Mouse (Mus musculus): Measurements from ENCODE around the gene Ralgapa1. TPM values are rescaled to one million over a fixed set of nuclear protein-coding genes. Genes with fewer than 3 reads are reported as not detected.

Gene Ralgapa1
- polyA plus RNA-seq, 1 experiment: 3.6 TPM

- no peaks in the 10 kb centered on the region for H3K27me3 ChIP-seq (ENCODE audit: control insufficient read depth, insufficient read depth, insufficient read length)
- H3ac ChIP-seq (ENCODE audit: control insufficient read depth, insufficient read length, low read depth): no peak overlapping the region
- TF ChIP-seq CEBPB (IDR thresholded peaks at IDR 0.05; ENCODE audit: low read depth) (no peak), MYOG (IDR thresholded peaks at IDR 0.05; ENCODE audit: control insufficient read depth, extremely low read depth, insufficient read length) (no peak), FOSL1 (IDR thresholded peaks at IDR 0.05; ENCODE audit: insufficient read depth, low read length, poor library complexity, severe bottlenecking) (no peak), USF1 (IDR thresholded peaks at IDR 0.05; ENCODE audit: low read depth) (no peak), MYOD1 (IDR thresholded peaks at IDR 0.05; ENCODE audit: control insufficient read depth, insufficient read length, low read depth) (no peak), MAX (IDR thresholded peaks at IDR 0.05) (no peak), CTCF (IDR thresholded peaks at IDR 0.05; ENCODE audit: control insufficient read depth, insufficient read depth, insufficient read length) (no peak)
- H3K4me3 ChIP-seq (ENCODE audit: insufficient read depth, poor library complexity, severe bottlenecking): no peak overlapping the region
- no peaks in the 10 kb centered on the region for H3K36me3 ChIP-seq (ENCODE audit: control insufficient read depth, insufficient read depth)
- no peaks in the 10 kb centered on the region for H3K79me3 ChIP-seq (ENCODE audit: low read depth)
- no peaks in the 10 kb centered on the region for H3K79me2 ChIP-seq (ENCODE audit: control insufficient read depth, insufficient read depth)
Observed at GRCm38 (mm10) chr12:55607902-55608301, 213.1 kb downstream of the Ralgapa1 start.

- H3K36me3 ChIP-seq (ENCODE audit: control insufficient read depth, insufficient read depth): no peaks in the 10 kb centered on the region
- no peak for TF ChIP-seq FOSL1 (IDR thresholded peaks at IDR 0.05; ENCODE audit: insufficient read depth, low read length, poor library complexity, severe bottlenecking)
- no peak overlapping the region for H3ac ChIP-seq (ENCODE audit: control insufficient read depth, insufficient read length, low read depth)
- no peaks in the 10 kb centered on the region for H3K79me2 ChIP-seq (ENCODE audit: control insufficient read depth, insufficient read depth)
- no peaks in the 10 kb centered on the region for H3K79me3 ChIP-seq (ENCODE audit: low read depth)
- no peaks in the 10 kb centered on the region for H3K27me3 ChIP-seq (ENCODE audit: control insufficient read depth, insufficient read depth, insufficient read length)
- no peak overlapping the region for H3K4me3 ChIP-seq (ENCODE audit: insufficient read depth, poor library complexity, severe bottlenecking)
Observed at GRCm38 (mm10) chr12:55604411-55604810, 216.6 kb downstream of the Ralgapa1 start.

- no peaks in the 10 kb centered on the region for H3K79me2 ChIP-seq (ENCODE audit: control insufficient read depth, insufficient read depth)
- peaks cover 6% of the 10 kb centered on the region for H3K27me3 ChIP-seq (ENCODE audit: control insufficient read depth, insufficient read depth, insufficient read length)
- H3K4me3 ChIP-seq (ENCODE audit: insufficient read depth, poor library complexity, severe bottlenecking): no peak overlapping the region
- no peaks in the 10 kb centered on the region for H3K79me3 ChIP-seq (ENCODE audit: low read depth)
- H3K36me3 ChIP-seq (ENCODE audit: control insufficient read depth, insufficient read depth): no peaks in the 10 kb centered on the region
- no peak for TF ChIP-seq MYOD1 (IDR thresholded peaks at IDR 0.05; ENCODE audit: control insufficient read depth, insufficient read length, low read depth)
- TF ChIP-seq MAX (IDR thresholded peaks at IDR 0.05): no peak
- no peak for TF ChIP-seq MYOG (IDR thresholded peaks at IDR 0.05; ENCODE audit: control insufficient read depth, extremely low read depth, insufficient read length)
- no peak for TF ChIP-seq FOSL1 (IDR thresholded peaks at IDR 0.05; ENCODE audit: insufficient read depth, low read length, poor library complexity, severe bottlenecking)
- TF ChIP-seq CTCF (IDR thresholded peaks at IDR 0.05; ENCODE audit: control insufficient read depth, insufficient read depth, insufficient read length): no peak
- no peak for TF ChIP-seq USF1 (IDR thresholded peaks at IDR 0.05; ENCODE audit: low read depth)
- no peak for TF ChIP-seq CEBPB (IDR thresholded peaks at IDR 0.05; ENCODE audit: low read depth)
- no peak overlapping the region for H3ac ChIP-seq (ENCODE audit: control insufficient read depth, insufficient read length, low read depth)
Observed at GRCm38 (mm10) chr12:55600503-55600994, 220.4 kb downstream of the Ralgapa1 start.

GRCm38 (mm10) chr12:55599639-55600502 lies 221.1 kb downstream of the Ralgapa1 start:
- Histone ChIP-seq H3K79me3 (ENCODE audit: low read depth) (no peaks in the 10 kb centered on the region), H3ac (ENCODE audit: control insufficient read depth, insufficient read length, low read depth) (no peak overlapping the region), H3K36me3 (ENCODE audit: control insufficient read depth, insufficient read depth) (no peaks in the 10 kb centered on the region), H3K79me2 (ENCODE audit: control insufficient read depth, insufficient read depth) (no peaks in the 10 kb centered on the region), H3K4me3 (ENCODE audit: insufficient read depth, poor library complexity, severe bottlenecking) (no peak overlapping the region), H3K27me3 (ENCODE audit: control insufficient read depth, insufficient read depth, insufficient read length) (peaks cover 6% of the 10 kb centered on the region)
- TF ChIP-seq MYOG (IDR thresholded peaks at IDR 0.05; ENCODE audit: control insufficient read depth, extremely low read depth, insufficient read length) (no peak), MAX (IDR thresholded peaks at IDR 0.05) (no peak), CEBPB (IDR thresholded peaks at IDR 0.05; ENCODE audit: low read depth) (no peak), USF1 (IDR thresholded peaks at IDR 0.05; ENCODE audit: low read depth) (no peak), MYOD1 (IDR thresholded peaks at IDR 0.05; ENCODE audit: control insufficient read depth, insufficient read length, low read depth) (no peak), FOSL1 (IDR thresholded peaks at IDR 0.05; ENCODE audit: insufficient read depth, low read length, poor library complexity, severe bottlenecking) (no peak), CTCF (IDR thresholded peaks at IDR 0.05; ENCODE audit: control insufficient read depth, insufficient read depth, insufficient read length) (no peak)

- Histone ChIP-seq H3K4me3 (ENCODE audit: insufficient read depth, poor library complexity, severe bottlenecking) (no peak within 1 kb of the TSS), H3ac (ENCODE audit: control insufficient read depth, insufficient read length, low read depth) (no peak within 1 kb of the TSS), H3K36me3 (ENCODE audit: control insufficient read depth, insufficient read depth) (no peaks in the 10 kb centered on the region), H3K27me3 (ENCODE audit: control insufficient read depth, insufficient read depth, insufficient read length) (peaks cover 6% of the 10 kb centered on the region), H3K79me2 (ENCODE audit: control insufficient read depth, insufficient read depth) (no peaks in the 10 kb centered on the region), H3K79me3 (ENCODE audit: low read depth) (no peaks in the 10 kb centered on the region)
- TF ChIP-seq CTCF (IDR thresholded peaks at IDR 0.05; ENCODE audit: control insufficient read depth, insufficient read depth, insufficient read length): no peak
- no peak for TF ChIP-seq USF1 (IDR thresholded peaks at IDR 0.05; ENCODE audit: low read depth)
- no peak for TF ChIP-seq CEBPB (IDR thresholded peaks at IDR 0.05; ENCODE audit: low read depth)
- no peak for TF ChIP-seq MAX (IDR thresholded peaks at IDR 0.05)
- no peak for TF ChIP-seq FOSL1 (IDR thresholded peaks at IDR 0.05; ENCODE audit: insufficient read depth, low read length, poor library complexity, severe bottlenecking)
- TF ChIP-seq MYOD1 (IDR thresholded peaks at IDR 0.05; ENCODE audit: control insufficient read depth, insufficient read length, low read depth): no peak
Observed at GRCm38 (mm10) chr12:55598887-55599561, 221.9 kb downstream of the Ralgapa1 start, which contains the start of gene Insm2. Gene Insm2 (plus strand): TSS chr12:55599427.

All from C2C12 (cell line).